Mouse (Mus musculus) right cerebral cortex, postnatal 4 days (tissue): ENCODE results near the gene Npepl1.

Source experiments
- DNase-seq: peaks from one replicate; pipeline ENCODE4 v3.0.0-alpha.2; 2022

The Npepl1 gene

DNA sequence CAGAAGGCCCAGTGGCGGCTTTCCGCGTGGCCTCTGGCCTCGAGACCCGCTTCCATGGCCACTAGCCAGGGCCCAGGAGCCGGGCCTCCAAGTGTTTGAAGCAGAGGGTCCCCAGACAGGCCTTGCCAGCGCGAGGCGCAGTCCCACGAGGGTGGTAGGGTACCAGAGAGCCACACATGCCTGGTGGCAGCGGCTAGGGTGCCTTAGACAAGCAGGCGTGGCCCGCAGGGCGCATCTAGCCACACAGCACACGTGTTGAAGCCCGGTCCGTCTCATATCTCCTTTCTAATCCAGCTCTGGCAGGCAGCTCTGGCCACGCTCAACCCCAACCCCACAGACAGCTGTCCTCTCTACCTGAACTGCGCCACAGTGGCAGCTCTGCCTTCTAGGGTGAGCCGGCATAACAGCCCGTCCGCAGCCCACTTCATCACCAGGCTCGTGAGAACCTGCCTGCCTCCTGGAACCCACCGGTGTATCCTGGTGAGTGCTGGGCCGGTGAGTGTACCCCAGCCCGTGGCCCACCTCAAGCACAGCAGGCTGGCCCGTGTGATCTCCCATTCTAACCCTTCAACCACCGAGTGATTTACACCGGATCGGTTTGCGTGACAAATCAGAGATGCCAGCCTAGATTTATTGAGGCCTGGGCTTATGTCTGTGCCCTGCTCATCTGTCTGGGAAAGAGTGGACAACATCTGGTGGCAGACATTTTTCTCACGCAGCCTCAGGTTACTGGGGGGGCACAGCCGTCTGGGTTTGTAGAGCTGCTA, 817 bp downstream of the Npepl1 start:
- peak; percentile 36 for DNase-seq

DNA sequence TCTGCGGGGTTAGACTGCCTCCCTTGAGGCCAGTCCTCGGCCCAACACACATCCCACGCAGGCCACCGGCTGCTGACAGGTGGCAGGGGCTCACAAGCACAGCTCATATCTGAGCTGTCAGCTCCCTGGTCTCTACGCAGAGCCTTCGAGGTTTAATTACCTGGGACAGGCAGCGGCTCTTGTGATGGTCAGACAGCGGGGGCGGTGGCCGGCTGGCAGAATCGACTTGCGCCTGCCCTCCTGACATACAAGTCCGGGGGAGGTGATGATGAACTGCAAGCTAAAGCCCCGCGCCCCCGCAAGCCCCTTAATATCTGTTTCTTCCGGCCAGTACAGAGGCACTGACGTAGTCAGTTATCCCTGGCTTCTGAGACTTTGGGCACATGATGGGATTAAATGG, 2.8 kb downstream of the Npepl1 start:
- no peak for DNase-seq

DNA sequence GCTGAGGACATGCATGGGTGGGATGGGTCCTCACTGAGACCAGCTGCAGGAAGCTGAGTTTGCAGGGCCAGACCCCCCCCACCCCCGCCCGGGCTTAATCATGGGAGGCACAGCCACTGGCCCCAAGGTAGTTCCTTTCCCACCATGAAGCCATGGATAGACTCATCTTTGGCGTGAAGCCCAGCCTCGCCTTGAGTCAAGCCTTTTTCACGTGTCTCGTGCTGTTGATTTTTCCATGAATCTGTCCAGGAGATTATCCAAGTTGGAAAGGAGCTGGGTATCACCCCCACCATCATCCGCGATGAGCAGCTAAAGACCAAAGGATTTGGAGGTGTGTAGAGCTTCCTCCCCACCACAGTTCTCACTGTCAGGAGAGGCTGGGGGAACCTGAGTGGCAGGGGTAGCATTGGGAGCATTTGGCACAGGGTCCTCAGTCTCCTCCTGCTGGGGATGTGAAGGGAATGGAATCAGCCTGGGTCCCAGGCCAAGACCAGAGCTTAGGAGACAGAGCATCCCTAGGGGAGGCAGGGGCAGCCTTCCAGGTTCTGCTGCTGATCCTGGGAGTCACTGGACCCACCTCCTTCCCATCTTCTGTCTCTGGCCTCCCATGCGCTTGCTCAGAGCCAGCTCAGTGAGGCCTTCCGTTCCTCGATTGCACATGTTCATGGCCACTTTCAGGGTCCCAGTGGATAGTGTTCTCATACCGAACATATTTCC, 4.2 kb downstream of the Npepl1 start:
- DNase-seq: no peak

DNA sequence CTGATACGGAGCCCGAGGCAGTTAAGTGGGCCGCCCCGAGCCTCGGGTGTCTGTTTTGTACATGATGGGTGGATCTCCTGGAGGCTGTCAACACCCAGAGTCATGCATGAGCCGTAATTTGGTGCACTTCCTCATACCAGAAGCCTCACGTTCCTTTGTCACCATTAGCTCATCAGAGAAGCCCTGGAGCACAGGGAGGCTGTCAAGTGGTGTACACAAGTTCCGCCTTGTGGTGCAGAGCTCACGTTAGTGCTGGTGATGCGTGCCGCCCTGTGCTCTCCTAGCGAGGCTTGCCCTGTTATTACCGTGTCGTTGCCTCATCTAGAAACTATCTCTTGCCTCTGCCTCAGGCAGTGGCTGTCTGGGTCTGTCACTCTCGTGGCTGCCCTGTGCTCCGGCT, 6.8 kb downstream of the Npepl1 start:
- no peak for DNase-seq

DNA sequence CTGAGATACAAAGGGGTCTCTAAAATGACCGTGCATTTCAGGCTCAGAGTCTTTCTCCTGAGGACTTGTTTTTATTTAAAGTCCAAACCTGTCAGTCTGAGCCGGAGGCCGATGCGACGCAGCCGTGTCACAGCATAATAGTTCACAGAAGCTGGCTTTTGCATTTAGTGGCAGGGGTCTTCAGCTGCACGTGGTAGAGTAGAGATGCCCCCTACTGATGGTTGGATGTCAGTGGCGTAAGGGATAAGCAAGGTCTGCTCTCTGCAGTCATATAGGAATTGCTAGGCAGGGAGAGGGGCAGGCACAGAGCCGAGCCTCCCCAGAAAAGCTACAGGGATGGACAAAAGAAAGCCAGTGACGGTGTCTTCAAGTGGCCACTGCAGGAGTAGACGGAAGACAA, 8.0 kb downstream of the Npepl1 start:
- no peak for DNase-seq

DNA sequence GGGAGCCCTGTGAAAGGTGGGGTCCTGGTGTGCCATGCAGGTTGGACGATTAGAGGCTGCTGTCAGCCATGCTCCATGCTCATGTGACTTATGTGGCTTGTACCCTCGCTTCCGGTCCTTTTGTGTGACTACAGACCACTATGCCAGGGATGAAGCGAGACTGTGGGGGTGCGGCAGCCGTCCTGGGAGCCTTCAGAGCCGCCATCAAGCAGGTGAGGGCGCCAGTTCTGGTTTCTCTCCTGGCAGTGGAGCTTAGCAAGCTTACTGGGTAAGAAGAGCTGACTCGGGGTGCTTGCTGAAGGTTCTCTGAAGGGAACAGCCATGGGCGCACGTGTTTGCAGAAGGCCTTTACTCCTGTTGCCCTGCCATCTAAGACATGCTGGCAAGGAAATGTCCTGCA, 9.1 kb downstream of the Npepl1 start:
- no peak for DNase-seq

DNA sequence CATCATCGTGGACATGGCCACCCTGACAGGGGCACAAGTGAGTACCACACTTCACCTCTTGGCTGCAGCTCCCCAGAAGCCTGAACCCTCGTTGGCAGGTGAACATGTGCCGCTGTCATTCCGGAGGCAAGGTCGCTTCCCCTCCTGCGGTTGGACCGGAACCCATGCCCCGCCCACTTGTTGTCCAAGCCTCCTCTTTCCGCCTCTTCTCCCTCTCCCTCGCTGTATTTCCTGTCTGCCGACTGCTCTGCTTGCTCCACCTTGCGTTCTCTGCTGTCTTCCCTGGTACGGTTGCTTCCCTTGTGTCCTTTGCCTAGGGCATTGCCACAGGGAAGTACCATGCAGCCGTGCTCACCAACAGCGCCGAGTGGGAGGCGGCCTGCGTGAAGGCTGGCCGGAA, 10.5 kb downstream of the Npepl1 start:
- no peak for DNase-seq

DNA sequence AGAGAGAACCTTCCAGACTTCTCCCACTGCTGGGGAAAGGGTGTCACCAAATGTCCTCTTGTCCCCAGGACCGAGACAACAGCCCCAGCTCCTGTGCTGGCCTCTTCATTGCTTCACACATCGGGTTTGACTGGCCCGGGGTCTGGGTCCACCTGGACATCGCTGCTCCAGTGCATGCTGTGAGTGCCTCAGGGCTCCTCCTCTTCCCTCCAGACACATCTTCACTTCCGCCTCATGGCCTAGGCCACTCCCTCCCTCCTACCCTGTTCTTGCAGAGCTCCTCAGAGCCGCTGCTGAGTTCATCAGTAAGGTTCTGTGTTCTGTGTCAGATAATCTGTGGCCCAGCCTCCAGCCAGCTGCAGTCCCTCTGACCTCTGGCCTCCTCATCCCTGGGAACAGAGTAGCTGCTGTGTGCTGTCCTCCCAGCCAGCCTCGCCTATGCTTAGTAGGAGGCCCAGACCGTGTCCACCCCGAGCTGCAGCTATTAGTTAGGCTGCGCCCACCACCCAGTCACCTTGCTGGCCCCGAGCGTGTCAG, 11.3 kb downstream of the Npepl1 start:
- DNase-seq: no peak

DNA sequence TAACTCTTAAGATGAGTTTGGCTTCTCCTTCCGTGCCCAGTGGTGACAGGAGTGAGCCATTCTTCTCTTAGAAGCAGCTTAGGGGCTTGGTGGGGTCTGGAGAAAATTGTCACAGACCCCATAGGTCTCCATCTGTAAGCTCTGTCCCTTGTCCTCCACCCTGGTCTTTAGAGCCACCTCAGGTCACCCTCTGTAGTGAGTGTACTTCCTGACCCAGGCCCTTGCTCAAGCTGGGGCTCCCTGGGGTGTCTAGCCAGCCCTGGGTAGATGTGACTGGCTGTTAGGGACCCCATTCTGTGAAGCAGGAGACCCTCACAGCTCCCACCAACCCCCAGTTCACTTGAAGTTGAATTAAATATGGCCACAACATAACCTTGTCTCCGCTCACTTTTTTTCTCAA, 12.2 kb downstream of the Npepl1 start:
- no peak for DNase-seq

DNA sequence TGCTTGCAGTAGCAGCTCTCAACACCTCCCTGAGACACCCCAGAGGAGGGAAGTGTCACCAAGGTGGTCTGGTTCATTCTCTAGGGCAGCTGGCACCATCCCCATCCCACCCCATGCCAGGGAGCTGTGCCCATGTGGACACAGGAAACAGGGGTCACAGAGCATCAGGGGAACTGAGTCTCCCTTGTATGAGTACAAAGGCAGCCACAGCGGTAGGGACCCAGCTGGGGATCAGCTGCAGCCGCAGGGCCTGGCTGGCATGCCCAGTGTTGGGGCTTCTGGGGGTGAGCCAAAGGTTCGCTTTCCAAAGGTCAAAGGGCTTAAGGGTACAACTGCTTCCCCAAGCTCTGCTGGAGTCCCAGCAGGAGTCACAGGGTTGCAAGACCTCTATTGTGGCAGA, 13.6 kb downstream of the Npepl1 start:
- no peak for DNase-seq

DNA sequence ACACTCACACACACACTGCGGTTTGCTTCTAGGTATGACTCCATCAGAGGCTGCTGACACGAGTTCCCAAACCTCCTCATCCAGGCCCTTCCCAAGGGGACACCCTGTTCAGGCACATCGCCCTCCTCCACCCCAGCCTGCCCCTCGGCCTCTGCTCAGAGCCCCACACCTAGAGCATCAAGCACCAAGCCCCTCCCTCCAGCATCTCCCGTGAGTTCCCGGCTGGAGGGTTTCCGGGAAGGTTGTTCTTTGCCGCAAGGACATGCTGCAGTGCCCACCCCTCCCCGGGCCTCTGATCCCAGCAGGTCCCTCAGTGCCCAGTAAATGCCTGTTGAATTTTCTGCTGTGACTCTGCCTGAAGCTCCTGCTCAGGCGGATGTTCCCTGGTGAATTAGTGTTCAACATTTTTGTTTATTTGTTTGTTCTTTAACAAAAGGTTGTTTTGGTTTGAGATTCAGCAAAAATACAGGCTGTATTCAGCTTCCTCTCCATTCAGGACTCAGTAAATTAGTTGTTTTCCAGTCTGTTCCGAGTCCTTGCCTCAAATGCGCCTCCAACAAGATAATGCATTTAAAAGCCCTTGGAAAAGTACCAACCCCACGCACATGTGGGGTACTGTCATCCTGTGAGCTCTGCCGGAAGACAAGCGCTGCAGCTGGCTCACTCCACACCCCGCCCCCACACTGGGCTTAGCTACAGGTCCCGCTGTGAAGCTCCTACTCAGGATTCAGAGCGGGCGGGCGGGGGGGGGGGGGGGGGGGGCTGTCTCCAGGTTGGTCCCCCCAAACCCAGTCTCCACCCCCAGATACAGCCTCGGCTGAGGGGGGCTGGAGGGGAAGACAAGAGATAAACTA, 16.6 kb downstream of the Npepl1 start:
- DNase-seq: peak; percentile 65

DNA sequence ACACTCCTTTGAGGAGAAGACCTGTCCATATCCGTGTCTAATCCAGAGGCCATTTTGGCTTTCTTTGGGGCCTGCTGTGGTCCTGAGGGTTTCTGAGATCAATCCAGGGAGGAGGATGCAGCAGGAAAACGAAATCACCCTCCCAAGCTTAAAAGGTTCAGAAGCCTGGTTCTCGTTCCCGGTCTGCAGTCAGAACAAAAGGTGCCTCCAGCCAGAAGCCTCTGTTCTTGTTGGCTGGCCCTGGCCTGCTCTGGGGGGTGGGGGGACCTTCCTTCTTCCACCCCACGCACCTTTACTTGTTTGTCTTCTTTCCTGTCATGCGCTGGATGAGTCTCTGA, 17.2 kb downstream of the Npepl1 start:
- no peak for DNase-seq

DNA sequence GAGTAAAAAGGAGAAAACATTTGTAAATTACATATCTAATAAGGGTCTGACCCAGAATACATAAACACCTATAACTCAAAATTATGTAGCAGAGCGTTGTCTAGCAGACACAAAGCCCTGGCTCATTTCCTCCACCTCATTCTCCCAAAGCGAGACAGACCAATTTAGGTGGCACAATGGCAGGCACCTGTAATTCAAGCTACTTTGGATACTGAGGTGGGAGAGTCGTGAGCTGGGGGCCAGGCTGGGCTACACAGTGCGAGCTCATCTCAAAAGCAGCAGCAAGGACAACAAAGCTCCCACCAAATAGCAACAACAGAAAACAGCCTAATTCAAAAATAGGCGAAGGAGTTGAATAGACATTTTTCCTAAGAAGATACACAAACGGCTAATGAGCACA, 18.8 kb downstream of the Npepl1 start:
- no peak for DNase-seq

DNA sequence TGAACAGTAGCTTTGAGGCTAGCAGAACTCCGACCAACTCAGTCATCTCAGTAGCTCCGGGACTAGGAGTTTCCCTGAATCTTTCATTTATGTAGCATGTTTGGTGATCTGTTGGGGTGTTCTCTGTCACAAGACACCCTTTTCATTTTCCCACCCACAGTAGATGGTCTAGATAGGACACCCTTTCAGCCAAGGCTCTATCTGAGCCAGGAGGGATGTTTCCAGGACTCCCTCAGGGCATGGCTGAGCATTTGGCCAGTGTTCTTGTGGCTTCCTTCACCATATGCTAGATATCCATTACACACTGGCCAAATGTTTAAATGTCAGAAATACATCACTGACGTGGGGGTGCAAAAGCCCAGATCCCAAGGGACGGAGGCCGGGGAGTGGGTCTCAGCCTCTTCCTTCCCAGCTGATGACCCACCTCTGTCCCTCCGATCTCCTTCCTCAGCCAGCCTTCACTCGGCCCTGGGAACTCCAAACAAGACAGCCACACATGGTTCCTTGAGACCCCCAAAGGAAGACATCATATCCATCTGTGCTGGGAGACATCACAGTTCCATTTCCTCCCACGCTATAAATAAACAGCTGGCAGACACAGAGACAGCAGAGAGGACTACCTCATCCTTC, 20.4 kb downstream of the Npepl1 start:
- DNase-seq: no peak

DNA sequence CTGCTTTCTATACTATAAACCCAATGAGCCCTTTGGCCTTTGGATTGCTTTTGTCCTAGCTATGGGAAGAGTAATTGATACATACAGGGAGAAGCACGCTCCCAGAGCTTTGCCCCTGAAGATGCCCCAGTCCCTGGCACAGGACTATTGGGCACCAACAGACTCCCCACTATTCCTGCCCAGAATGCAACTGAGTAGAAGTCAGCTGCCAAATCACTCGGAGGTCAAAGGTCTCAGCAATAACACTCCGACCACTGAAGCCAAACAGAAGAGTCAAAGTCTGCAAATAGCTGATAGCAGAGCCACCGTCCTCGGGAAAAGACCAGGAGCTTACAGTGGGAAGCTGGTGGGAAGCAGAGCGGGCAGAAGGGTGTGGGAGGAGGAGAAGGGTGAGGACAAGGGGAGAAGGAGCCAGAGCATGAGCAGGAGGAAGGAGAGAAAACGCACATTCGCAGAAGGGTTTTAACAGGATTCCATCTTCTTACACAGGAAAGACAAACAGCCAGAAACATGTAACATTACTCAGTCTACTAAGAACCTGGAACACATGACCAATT, 22.3 kb downstream of the Npepl1 start:
- DNase-seq: no peak

DNA sequence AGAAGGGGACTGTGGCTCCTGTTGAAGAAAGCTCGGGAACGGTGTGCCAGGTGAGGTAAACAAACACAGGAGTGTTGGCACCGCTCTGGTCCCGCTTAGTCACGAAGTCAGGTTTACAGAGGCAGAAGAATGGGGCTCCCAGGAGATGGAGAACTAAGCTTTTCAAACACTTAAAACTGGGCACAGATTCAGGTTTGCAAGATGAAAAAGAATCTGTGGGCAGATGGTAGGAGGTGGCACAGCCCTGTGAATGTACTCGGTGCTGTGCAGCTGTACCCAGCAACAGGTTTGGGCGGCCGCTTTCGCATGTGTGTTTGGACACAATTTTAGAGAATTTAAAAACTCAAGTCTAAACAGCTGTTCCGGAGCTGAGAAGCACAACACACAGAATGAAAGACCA, 48.9 kb downstream of the Npepl1 start:
- peak; percentile 8 for DNase-seq

DNA sequence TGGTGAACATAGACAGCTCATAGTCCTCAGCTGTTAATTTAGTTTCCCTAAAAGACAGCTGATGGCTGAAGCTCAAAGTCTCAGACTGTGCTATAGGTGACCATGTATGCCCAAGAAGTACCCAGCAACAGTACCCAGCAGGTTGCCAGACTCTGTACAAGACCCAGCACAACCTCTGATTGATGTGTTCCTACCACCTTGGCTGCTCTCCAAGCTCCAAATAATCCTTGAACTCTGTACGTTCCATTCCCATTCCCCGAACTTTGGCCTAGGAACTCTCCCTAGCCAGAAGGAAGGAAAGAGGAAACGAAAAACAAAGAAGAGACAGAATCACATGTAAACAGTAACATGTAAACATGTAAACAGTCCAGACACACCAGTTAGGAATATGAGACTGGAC, 50.3 kb downstream of the Npepl1 start:
- no peak for DNase-seq
